In the genomic region with DNA sequence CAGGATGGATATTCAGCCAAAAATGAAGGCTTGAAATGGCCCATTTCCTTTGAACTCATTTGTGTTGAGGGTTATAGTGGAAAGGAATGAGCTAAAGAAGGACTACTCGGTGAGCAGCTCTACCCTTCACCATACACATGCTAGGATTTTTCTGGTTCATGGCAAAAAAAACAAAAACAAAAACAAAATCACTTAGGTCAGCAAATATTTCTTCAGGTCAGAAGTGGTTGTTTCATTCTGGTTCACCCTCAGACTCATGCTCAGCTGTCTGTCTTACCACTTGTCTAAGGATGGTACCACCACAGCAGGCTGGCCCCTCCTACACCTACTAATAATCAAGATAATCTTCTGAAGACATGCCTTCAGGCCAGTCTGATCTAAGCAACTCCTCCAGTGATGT, we compare ENCODE assay signal across 25 mouse cellular contexts. TPM values are rescaled to one million over a fixed set of nuclear protein-coding genes. Genes with fewer than 3 reads are reported as not detected.
A peak's percentile ranks its signal among the peaks of the same experiment; 100 is the strongest.
DNase-seq lines count a peak whose midpoint lies in the region; ATAC-seq and TF ChIP-seq lines count a peak whose summit lies in the region.
"Had no signal": no experiment of that assay in that cellular context is flagged by ENCODE, and none has a peak within 500 bp of the region (broad histone marks: within the 10 kb centered on the region; RNA-seq: fewer than 3 reads in every experiment).

No protein-coding gene starts in this region.

- H3K36me3 ChIP-seq in forebrain, embryonic 13.5 days (ENCODE audit: poor library complexity, severe bottlenecking), result no peaks in the 10 kb centered on the region
- no peaks in the 10 kb centered on the region for H3K36me3 ChIP-seq in forebrain, postnatal 0 days (ENCODE audit: insufficient read depth)
- no peaks in the 10 kb centered on the region for H3K36me3 ChIP-seq in hindbrain, embryonic 10.5 days
- H3K36me3 ChIP-seq in hindbrain, embryonic 12.5 days, result no peaks in the 10 kb centered on the region
- H3K36me3 ChIP-seq in neural tube, embryonic 13.5 days, result no peaks in the 10 kb centered on the region
- H3K36me3 ChIP-seq in neural tube, embryonic 15.5 days, result no peaks in the 10 kb centered on the region
- H3K36me3 ChIP-seq: heart, embryonic 10.5 days; limb, embryonic 10.5 days; limb, embryonic 15.5 days; liver, embryonic 13.5 days; neural tube, embryonic 12.5 days had no signal

- DNase-seq in forebrain, postnatal 0 days, result no peak
- no peak for DNase-seq in hindbrain, embryonic 10.5 days (ENCODE audit: low spot score)
- no peak for DNase-seq in neural tube, embryonic 10.5 days (ENCODE audit: extremely low spot score, low spot score)
- DNase-seq in right cerebral cortex, postnatal 14 days, result no peak
- DNase-seq: adrenal gland, adult 2 months; cerebellum, adult 2 months; cerebellum, postnatal 14 days; gastrocnemius, postnatal 10 days; heart, postnatal 14 days; kidney, postnatal 10 days; layer of hippocampus, postnatal 36 days; liver, embryonic 13.5 days; lung, adult 18-20 months; lung, postnatal 14 days; thymus, postnatal 14 days had no signal

- no peak overlapping the region for H3K9ac ChIP-seq in forebrain, embryonic 13.5 days
- H3K9ac ChIP-seq in forebrain, postnatal 0 days, result no peak overlapping the region
- no peak overlapping the region for H3K9ac ChIP-seq in hindbrain, embryonic 12.5 days
- H3K9ac ChIP-seq in neural tube, embryonic 13.5 days, result no peak overlapping the region
- no peak overlapping the region for H3K9ac ChIP-seq in neural tube, embryonic 15.5 days (replicated peaks)
- H3K9ac ChIP-seq: limb, embryonic 15.5 days; liver, embryonic 13.5 days; neural tube, embryonic 12.5 days had no signal

- ATAC-seq in forebrain, embryonic 13.5 days, result no peak
- no peak for ATAC-seq in forebrain, postnatal 0 days
- ATAC-seq in hindbrain, embryonic 12.5 days (ENCODE audit: low FRiP score), result no peak
- no peak for ATAC-seq in neural tube, embryonic 13.5 days (ENCODE audit: low read depth)
- ATAC-seq in neural tube, embryonic 15.5 days (ENCODE audit: low FRiP score), result no peak
- ATAC-seq: intestine, postnatal 0 days had no signal

- TF ChIP-seq CTCF in forebrain, postnatal 0 days (IDR thresholded peaks at IDR 0.05; ENCODE audit: low read depth), result no peak

- 87% methylated on average over 1 of the region's 1 CpGs for WGBS in forebrain, embryonic 13.5 days
- WGBS in forebrain, postnatal 0 days, result 52% methylated on average over 1 of the region's 1 CpGs
- WGBS in hindbrain, embryonic 10.5 days, result 79% methylated on average over 1 of the region's 1 CpGs
- 83% methylated on average over 1 of the region's 1 CpGs for WGBS in hindbrain, embryonic 12.5 days
- 81% methylated on average over 1 of the region's 1 CpGs for WGBS in neural tube, embryonic 13.5 days
- 78% methylated on average over 1 of the region's 1 CpGs for WGBS in neural tube, embryonic 15.5 days

- no peaks in the 10 kb centered on the region for H3K27me3 ChIP-seq in forebrain, embryonic 13.5 days
- H3K27me3 ChIP-seq in forebrain, postnatal 0 days (ENCODE audit: insufficient read depth, low read length), result no peaks in the 10 kb centered on the region
- H3K27me3 ChIP-seq in hindbrain, embryonic 10.5 days (ENCODE audit: insufficient read depth, poor library complexity, severe bottlenecking), result peaks cover 3% of the 10 kb centered on the region
- H3K27me3 ChIP-seq in hindbrain, embryonic 12.5 days, result no peaks in the 10 kb centered on the region
- H3K27me3 ChIP-seq in neural tube, embryonic 13.5 days, result no peaks in the 10 kb centered on the region
- no peaks in the 10 kb centered on the region for H3K27me3 ChIP-seq in neural tube, embryonic 15.5 days (replicated peaks)
- H3K27me3 ChIP-seq: limb, embryonic 15.5 days; liver, embryonic 13.5 days; neural tube, embryonic 12.5 days had no signal

- H3K4me2 ChIP-seq in forebrain, embryonic 13.5 days, result no peak overlapping the region
- no peak overlapping the region for H3K4me2 ChIP-seq in forebrain, postnatal 0 days (ENCODE audit: low read depth)
- H3K4me2 ChIP-seq in hindbrain, embryonic 12.5 days (replicated peaks), result no peak overlapping the region
- H3K4me2 ChIP-seq in neural tube, embryonic 13.5 days, result no peak overlapping the region
- H3K4me2 ChIP-seq in neural tube, embryonic 15.5 days, result no peak overlapping the region
- H3K4me2 ChIP-seq: limb, embryonic 15.5 days; liver, embryonic 13.5 days; midbrain, embryonic 11.5 days; neural tube, embryonic 12.5 days had no signal

- peaks cover 35% of the 10 kb centered on the region for H3K4me1 ChIP-seq in forebrain, embryonic 13.5 days
- H3K4me1 ChIP-seq in forebrain, postnatal 0 days (ENCODE audit: insufficient read depth), result 0 out of 2 replicates have a peak, but pooled peaks cover 4% of the 10 kb centered on the region
- peaks cover 36% of the 10 kb centered on the region for H3K4me1 ChIP-seq in hindbrain, embryonic 10.5 days (replicated peaks)
- peaks cover 15% of the 10 kb centered on the region for H3K4me1 ChIP-seq in hindbrain, embryonic 12.5 days
- H3K4me1 ChIP-seq in neural tube, embryonic 13.5 days (replicated peaks), result peaks cover 39% of the 10 kb centered on the region
- peaks cover 35% of the 10 kb centered on the region for H3K4me1 ChIP-seq in neural tube, embryonic 15.5 days
- H3K4me1 ChIP-seq: liver, embryonic 13.5 days; neural tube, embryonic 12.5 days had no signal

- peak overlapping the region; percentile 79; the same call in 1 of the 2 replicates for H3K27ac ChIP-seq in forebrain, embryonic 13.5 days
- H3K27ac ChIP-seq in forebrain, postnatal 0 days (ENCODE audit: low read depth, low read length), result no peak overlapping the region
- H3K27ac ChIP-seq in hindbrain, embryonic 10.5 days, result peak overlapping the region; percentile 43; the same call in 1 of the 2 replicates
- H3K27ac ChIP-seq in hindbrain, embryonic 12.5 days, result no peak overlapping the region
- 0 out of 2 replicates have a peak overlapping the region, but pooled peaks have one; percentile 49 for H3K27ac ChIP-seq in neural tube, embryonic 13.5 days (replicated peaks)
- H3K27ac ChIP-seq in neural tube, embryonic 15.5 days (replicated peaks), result peak overlapping the region; percentile 74
- H3K27ac ChIP-seq: heart, embryonic 10.5 days; liver, embryonic 13.5 days; neural tube, embryonic 12.5 days had no signal

- no peak overlapping the region for H3K4me3 ChIP-seq in forebrain, embryonic 13.5 days
- no peak overlapping the region for H3K4me3 ChIP-seq in forebrain, postnatal 0 days (ENCODE audit: low read depth, low read length)
- no peak overlapping the region for H3K4me3 ChIP-seq in hindbrain, embryonic 10.5 days
- no peak overlapping the region for H3K4me3 ChIP-seq in hindbrain, embryonic 12.5 days
- no peak overlapping the region for H3K4me3 ChIP-seq in neural tube, embryonic 13.5 days
- no peak overlapping the region for H3K4me3 ChIP-seq in neural tube, embryonic 15.5 days (replicated peaks)
- H3K4me3 ChIP-seq: heart, embryonic 10.5 days; limb, embryonic 10.5 days; limb, embryonic 15.5 days; liver, embryonic 13.5 days; neural tube, embryonic 12.5 days had no signal

- H3K9me3 ChIP-seq in forebrain, embryonic 13.5 days (replicated peaks), result no peaks in the 10 kb centered on the region
- no peaks in the 10 kb centered on the region for H3K9me3 ChIP-seq in forebrain, postnatal 0 days (ENCODE audit: low read length)
- no peaks in the 10 kb centered on the region for H3K9me3 ChIP-seq in hindbrain, embryonic 10.5 days
- H3K9me3 ChIP-seq in hindbrain, embryonic 12.5 days (replicated peaks), result no peaks in the 10 kb centered on the region
- no peaks in the 10 kb centered on the region for H3K9me3 ChIP-seq in neural tube, embryonic 13.5 days
- no peaks in the 10 kb centered on the region for H3K9me3 ChIP-seq in neural tube, embryonic 15.5 days (replicated peaks)
- H3K9me3 ChIP-seq: heart, embryonic 10.5 days; limb, embryonic 10.5 days; limb, embryonic 15.5 days; liver, embryonic 13.5 days; neural tube, embryonic 12.5 days had no signal

RNA-seq across cellular contexts. Expression of a gene that starts 16.2 kb away (rescaled TPM):
- 5.0 and 6.5 TPM in 2 replicates for polyA plus RNA-seq in forebrain, embryonic 13.5 days (2015; fragmentation: Nextera tagmentation; extraction: Ambion mirVana)
- 9.4 TPM in 2 replicates for total RNA-seq in forebrain, postnatal 0 days (2014; rRNA removed)
- 4.9 and 7.7 TPM in 2 replicates for polyA plus RNA-seq in forebrain, postnatal 0 days (2015; fragmentation: Nextera tagmentation; extraction: Ambion mirVana)
- polyA plus RNA-seq in hindbrain, embryonic 10.5 days (2016; fragmentation: Nextera tagmentation; extraction: Ambion mirVana), result 1.8 and 2.0 TPM in 2 replicates
- polyA plus RNA-seq in hindbrain, embryonic 12.5 days (2016; fragmentation: Nextera tagmentation; extraction: Ambion mirVana), result 3.8 and 4.0 TPM in 2 replicates
- polyA plus RNA-seq in neural tube, embryonic 13.5 days (2015; fragmentation: Nextera tagmentation; extraction: Ambion mirVana), result 4.7 and 4.9 TPM in 2 replicates
- 11.3 and 12.1 TPM in 2 replicates for polyA plus RNA-seq in neural tube, embryonic 15.5 days (2015; fragmentation: Nextera tagmentation; extraction: Ambion mirVana)

Comparison
In these comparisons a context has a peak if more than half of its experiments do, and no peak if none do; other contexts are left out.
1. H3K27ac ChIP-seq: peak in forebrain, embryonic 13.5 days (single experiment), hindbrain, embryonic 10.5 days (single experiment), neural tube, embryonic 13.5 days (single experiment) and neural tube, embryonic 15.5 days (single experiment); none in forebrain, postnatal 0 days (single experiment) and hindbrain, embryonic 12.5 days (single experiment).